Mouse (Mus musculus): ENCODE measurements around the gene Itpr1.
A peak's percentile ranks its signal among the peaks of the same experiment; 100 is the strongest.

The Itpr1 gene

DNA sequence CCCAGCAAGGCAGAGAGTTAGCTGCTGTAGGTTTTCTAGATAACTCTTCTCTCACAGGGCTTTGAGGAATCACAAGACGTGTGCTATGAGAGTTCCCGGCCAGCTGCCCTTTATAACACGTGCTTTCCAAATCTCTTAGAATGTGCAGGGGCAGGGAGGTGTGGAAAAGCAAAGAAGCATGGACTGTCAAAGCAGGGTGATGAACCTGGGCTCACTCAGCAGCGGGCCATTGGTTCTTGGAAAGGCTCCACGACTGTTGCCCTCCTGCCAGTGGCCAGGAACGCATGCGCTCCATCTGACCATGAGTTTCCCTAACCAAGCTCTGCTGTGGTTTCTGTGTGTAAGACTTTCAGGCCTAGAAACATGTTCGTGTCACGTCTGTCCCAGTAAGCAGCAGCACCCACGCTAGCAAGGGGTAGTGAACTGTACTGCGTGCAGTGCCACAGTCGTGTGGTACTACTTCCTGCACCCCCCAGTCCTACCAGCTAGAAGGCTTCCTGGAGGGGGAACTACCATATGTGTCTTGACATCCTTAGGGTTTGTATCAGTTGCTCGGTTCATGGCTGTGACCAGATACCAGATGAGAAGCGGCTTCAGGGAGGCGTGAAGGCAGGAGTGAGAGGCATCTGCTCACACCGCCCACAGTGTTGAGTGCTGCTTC, 311.2 kb downstream of the Itpr1 start:
- peak; percentile 79 to 86 for DNase-seq

DNA sequence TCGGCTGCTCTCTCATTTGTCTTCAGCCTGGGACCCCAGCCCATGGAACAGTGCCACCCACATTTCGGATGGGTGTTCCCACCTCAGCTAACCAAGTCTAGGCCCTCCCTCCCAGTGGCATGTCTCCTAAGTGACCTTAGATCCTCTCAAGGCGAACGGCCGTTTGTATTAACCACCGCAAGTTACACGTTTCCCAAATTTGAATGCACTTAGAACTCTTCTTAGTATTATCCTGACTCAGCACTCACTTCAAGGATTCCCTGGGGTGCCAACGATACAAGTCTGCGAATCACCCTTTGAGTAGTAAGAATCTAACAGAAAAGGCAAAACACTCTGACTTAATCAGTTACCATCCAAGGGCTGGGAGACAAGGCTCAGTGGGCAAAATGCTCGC, 311.7 kb downstream of the Itpr1 start:
- DNase-seq = peak; percentile 58 to 75

DNA sequence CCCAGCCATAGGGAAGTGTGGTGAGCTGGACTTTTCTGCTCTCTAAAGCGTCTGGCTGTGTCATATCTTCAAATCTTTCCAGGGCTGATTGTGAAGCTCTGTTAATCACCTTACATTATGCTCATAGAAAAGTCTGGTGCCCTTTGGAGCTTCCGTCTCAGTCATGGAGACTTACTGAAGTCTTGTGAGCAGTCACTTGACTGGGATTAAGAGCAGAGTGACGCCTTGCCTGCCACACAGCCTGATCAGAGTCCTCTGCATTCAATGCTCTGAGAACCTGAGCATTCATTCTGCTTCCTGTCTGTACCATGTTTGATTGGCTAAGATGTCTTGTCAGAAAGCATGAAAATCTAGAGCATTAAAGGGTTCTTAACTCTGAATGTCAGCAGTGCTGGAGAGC, 314.7 kb downstream of the Itpr1 start:
- peak in 1 of 2 experiments; percentile 54 for DNase-seq

DNA sequence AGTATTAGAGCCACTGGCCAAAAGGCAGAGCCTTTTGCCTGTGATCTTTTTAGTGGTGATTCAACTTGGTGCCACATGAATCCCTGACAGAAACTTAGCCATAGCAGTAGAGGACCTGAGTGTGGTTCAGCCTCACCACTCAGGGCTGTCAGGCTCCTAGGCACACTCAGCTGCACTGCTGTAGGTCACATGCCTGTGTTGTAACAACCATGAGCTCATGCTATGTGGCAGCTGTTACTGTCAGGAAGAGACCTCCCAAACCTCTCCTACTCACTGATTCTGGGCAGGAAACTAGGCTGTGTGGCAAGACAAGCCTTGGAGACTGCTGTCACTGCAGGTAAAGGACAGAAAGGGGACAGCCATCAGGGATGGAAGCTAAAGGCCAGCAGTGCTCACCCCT, 315.1 kb downstream of the Itpr1 start:
- DNase-seq = no peak

- no peak for DNase-seq
Measured at GRCm38 (mm10) chr6:108529150-108529549, 316.3 kb downstream of the Itpr1 start.

DNA sequence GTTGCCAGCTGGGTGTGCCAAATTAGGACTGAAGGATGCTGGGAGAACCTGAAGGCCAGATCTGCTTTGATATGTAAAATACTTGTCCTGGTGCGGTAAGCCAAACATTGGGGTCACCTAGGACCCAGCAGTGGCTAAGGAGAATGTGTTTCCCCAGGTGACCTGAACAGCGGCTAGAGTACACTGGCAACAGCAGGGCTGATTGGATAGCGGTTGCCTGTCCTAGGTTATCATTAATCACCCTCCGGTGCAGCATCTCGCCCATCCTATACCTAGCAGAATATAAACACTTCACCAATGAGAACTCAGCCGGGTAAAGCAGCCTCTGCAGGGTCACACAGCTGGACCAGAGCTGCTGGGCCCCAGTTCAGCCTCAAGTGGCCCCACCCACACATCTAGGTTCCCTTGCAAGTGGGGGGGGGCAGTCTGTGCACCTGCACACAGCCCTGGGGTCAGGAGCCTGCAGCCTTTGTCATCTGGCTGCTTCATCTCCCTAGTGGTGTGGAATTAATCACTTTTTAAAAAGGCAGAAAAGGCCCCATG, 318.0 kb downstream of the Itpr1 start:
- DNase-seq = peak; percentile 36 to 56

- peak; percentile 66 to 83 for DNase-seq
Measured at GRCm38 (mm10) chr6:108531324-108532311, 318.7 kb downstream of the Itpr1 start.

- DNase-seq = peak; percentile 74 to 86
Measured at GRCm38 (mm10) chr6:108532486-108533179, 319.7 kb downstream of the Itpr1 start.

DNA sequence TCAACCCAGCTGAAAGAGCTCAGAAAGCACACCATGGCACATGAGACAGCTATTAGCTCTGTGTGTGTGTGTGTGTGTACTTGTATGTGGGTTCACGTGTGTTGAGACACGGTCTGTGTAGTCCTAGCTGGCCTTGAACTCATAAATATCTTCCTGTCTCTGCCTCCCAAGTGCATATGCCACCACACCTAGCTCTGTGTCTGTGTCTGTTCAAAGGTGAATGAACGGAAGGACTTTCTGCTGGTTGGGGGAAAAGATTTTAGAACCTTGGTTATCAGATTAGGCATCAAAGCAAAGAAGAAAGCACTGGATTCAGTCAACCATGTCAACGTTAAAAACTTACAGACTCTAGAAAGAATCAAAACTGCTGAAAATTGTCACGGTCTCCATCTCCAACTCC, 321.2 kb downstream of the Itpr1 start:
- no peak for DNase-seq

DNA sequence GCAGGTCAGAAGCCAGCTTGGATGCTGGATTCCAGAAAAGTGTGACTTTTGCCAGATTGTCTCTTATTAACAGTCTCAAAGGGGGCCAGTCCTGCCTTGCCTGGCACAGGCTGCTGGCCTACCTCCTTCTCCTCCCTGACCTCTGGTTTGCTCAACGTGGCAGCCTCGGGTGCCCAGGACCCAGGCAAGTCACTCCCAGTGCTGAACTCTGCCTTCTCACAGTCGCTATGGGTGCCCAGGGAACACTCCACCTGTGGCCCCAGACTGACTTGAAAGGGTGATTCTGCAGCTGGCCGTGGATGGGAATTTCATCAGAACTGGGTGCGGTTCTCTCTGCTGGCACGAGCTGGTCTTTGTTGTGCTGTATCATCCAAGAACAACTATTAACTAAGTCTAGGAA, 321.7 kb downstream of the Itpr1 start:
- peak; percentile 72 to 80 for DNase-seq

DNA sequence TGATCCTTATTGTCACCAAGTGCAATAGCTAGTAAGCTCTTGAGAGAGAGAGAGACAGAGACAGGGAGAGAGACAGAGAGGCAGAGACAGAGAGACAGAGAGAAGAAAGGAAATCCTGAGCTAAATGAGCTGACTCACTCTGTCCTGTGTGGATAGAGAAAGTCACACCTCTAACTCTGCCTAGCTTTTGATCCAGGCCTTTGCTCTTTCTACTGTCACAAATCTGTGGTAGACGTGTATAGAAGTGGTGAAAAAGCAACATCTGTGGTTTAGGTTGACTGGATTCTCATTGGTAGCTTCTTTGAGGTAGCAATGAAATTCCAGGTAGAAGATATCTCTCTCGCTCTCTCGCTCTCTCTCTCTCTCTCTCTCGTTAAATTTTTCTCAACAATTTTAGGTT, 322.4 kb downstream of the Itpr1 start:
- DNase-seq = no peak

GRCm38 (mm10) chr6:108536546-108537317, 323.8 kb downstream of the Itpr1 start:
- peak in 1 of 2 experiments; percentile 35 for DNase-seq

- no peak for DNase-seq
Measured at GRCm38 (mm10) chr6:108538406-108538805, 325.5 kb downstream of the Itpr1 start.

- DNase-seq = no peak
Measured at GRCm38 (mm10) chr6:108540441-108540840, 327.5 kb downstream of the Itpr1 start.

DNA sequence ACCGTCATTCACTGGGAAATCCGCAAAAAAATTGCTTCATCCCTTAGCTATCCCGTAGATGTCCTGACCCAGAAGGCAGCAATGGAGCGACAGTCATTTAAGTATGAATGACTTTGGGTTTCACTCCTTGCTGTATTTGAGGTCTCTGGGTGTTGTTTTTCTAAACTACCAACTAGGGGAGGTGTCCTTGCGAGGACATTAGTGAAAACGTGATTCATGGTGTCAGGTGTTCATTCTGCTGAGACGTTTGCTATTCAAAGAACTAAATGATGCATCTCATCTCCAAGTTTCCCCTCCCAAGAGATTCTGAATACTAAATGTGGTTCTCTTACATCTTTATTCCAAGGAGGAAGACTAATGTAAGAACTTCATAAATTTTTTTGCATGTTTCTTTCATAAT, 332.0 kb downstream of the Itpr1 start:
- no peak for DNase-seq

- peak in 1 of 2 experiments; percentile 53 for DNase-seq
Measured at GRCm38 (mm10) chr6:108545464-108545863, 332.6 kb downstream of the Itpr1 start.

DNA sequence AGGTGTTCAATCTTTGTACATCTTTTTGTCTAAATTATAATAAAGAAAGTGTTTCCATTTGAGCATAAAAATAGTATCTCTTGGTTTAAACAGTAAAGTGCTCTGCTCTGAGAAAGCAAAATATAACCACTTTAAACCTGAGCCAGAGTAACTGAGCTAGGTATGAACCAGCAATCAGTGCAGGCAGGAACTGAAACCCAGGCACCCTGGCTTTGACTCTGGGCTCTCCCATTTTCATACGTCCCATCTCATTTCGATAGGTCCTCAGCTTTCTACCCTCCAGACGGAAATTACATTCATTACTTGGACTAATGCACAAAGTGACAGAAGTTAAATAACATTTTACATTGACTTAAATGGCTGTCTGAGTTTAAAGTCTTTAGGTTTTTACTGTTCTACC, 335.5 kb downstream of the Itpr1 start:
- no peak for DNase-seq

DNA sequence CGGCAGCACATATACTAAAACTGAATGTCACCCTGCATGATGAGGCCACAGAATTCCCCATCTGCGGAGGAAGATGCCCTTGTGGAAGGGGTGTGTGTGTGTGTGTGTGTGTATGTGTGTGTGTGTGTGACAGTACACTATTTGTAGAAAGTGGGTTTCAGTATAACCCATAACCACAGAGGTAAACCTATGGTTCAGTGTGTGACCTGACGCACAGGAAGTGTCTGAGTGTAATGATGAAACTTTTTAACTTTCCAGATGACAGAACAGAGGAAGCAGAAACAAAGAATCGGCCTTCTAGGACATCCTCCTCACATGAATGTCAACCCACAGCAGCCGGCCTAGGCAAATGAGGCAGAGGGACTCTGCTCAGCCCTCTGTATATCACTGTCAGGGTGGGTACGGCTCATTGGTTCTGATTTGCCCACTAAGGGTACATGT, 336.6 kb downstream of the Itpr1 start:
- DNase-seq = no peak

- no peak for DNase-seq
Measured at GRCm38 (mm10) chr6:108551725-108552620, 339.1 kb downstream of the Itpr1 start.

- no peak for DNase-seq
Measured at GRCm38 (mm10) chr6:108553013-108553412, 340.1 kb downstream of the Itpr1 start.

GRCm38 (mm10) chr6:108553536-108553935, 340.6 kb downstream of the Itpr1 start:
- no peak for DNase-seq
